Mouse (Mus musculus) MN1 (cell line): ENCODE measurements around the gene Rab3il1.

Experiments used
- DNase-seq: peaks from one replicate; pipeline ENCODE4 v3.0.0-alpha.2; 2016; ENCODE audit warnings: low spot score

The Rab3il1 gene

GRCm38 (mm10) chr19:10060783-10061590 lies 59.5 kb downstream of the Rab3il1 start:
- DNase-seq = no peak

GRCm38 (mm10) chr19:10061624-10062023 lies 60.2 kb downstream of the Rab3il1 start:
- no peak for DNase-seq

GRCm38 (mm10) chr19:10062292-10062691 lies 60.8 kb downstream of the Rab3il1 start:
- DNase-seq = no peak

GRCm38 (mm10) chr19:10062862-10063261 lies 61.4 kb downstream of the Rab3il1 start:
- DNase-seq = no peak

DNA sequence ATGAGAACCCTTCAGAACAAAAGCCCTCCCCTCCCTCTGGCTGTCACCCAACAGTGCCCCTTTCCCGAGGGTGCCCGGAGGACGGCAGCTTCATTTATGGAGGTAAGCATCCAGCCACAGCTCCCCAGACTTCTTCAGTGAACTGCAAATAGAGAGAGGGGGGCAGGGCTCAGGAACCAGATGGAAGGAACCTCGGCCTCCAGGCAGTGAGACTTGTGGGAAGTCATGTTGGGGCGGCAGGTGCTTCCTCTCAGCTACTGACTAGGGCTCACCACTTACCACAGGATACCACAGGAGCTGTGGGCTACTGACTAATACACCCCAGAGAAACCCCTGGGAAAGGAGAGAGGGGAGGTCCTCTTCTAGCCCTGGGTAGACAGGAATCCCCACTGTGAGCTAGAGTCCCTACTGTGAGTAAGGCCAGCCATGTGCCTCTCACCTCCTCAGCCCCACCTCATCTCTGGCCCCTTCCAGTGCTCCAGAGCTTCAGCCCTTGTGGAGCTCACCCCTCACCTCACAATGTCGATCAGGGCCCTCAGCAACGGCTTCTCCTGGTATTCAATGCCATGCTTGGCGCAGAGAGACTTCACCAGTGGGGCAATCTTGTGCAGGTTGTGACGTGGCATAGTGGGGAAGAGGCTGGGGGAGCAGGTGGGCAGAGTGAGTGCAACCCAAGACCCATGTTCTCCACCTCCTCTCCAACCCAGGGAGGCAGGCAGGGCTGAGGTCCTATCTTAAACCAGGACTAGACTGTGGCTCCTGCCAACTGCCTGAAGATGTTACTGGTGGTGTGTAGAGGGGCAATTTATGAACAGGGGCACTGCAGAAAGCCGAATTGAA lies 62.9 kb downstream of the Rab3il1 start:
- no peak for DNase-seq

DNA sequence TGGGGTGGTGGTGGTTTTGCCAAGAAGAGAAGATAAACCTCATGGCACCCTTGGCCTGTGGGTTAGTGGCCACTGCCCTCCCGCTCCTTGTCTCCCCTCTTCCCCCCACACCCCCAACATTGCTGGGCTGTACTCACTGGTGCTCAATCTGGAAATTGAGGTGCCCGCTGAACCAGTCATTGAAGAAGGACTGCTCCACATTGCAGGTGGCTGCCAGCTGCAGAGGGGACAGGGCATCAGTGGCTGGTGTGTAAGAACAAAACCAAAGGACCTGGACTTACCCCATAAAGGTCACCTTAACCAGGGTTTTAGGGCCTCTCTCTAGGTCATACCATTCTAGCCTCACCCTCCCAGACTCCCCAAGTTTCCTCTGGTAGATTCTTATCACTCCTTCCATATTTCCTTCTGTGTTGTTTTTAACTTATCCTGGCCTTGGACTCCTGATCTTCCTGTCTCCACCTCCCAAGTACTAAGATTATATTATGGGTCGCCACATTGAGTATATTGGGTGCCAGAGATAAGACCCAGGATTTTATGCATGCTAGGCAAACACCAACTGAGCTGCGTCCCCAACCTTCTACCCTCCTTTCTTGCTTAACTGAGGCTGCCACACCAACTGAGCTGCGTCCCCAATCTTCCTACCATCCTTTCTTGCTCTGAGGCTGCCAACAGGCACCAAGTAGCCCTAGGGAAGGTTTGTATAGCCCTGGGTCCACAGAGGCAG lies 64.2 kb downstream of the Rab3il1 start:
- DNase-seq = no peak

- DNase-seq = no peak
Measured at GRCm38 (mm10) chr19:10066189-10066500, 64.7 kb downstream of the Rab3il1 start.

DNA sequence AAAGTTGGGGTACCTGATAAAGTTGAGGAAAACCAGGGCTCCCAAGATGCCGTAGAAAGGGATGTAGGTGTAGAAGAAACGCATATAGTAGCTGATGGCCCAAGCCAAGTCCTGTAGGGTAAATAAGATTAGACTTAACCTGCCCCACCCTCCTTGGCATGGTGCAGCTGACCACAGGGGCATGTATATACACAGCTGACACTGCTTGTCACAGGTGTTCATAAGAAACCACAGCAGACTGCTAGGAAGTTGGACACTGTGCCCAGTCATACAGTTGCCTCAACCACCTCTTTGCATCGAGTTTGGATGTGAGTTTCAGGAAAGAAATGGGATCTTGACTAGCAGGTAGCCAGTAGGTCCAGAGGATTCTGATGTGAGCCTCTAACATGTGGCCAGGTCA lies 65.0 kb downstream of the Rab3il1 start:
- DNase-seq = no peak

- DNase-seq = peak; percentile 17
Measured at GRCm38 (mm10) chr19:10067701-10068100, 66.2 kb downstream of the Rab3il1 start.

GRCm38 (mm10) chr19:10070186-10070980 lies 68.9 kb downstream of the Rab3il1 start:
- no peak for DNase-seq

DNA sequence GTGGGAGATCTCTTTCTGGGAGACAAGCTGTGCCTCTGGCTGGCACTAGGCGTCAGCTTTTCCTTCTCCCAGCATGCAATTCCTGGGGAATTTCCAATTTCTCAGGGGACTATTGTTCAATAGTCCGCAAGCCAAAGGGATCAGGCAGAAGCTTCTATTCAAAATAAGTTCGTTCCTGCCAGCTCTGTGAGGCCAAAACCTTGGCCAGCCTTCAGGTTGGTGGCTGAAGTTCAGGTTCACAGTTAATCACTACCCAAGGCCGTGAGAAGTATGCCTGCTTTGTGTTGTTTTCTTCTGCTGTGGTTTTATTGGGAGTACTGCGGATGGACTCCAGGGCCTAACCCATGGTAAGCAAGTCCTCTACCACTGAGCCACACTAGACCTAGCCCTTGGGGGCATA lies 69.7 kb downstream of the Rab3il1 start:
- no peak for DNase-seq

- no peak for DNase-seq
Measured at GRCm38 (mm10) chr19:10071892-10072291, 70.4 kb downstream of the Rab3il1 start.

GRCm38 (mm10) chr19:10073145-10073544 lies 71.7 kb downstream of the Rab3il1 start:
- no peak for DNase-seq

DNA sequence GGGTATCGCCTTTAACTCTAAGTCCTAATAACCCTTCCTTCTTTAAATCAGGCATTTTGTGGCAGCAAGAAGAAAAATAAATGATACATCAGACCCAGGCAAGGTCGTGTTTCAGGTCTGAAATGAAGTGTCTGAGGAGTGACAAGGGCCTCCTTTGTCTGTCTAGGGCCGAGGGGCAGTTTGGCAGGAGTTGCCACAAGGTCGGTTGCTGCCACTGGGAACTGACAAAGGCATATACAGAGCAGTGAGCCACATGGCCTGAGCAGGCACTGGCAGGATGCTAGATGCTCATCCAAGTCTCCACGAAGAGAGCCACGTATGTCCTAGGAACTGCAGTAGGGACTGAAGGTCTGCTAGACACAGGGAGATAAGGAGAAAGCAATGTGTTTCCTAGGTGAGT lies 76.9 kb downstream of the Rab3il1 start:
- DNase-seq = no peak

GRCm38 (mm10) chr19:10080384-10080783 lies 78.9 kb downstream of the Rab3il1 start:
- no peak for DNase-seq

GRCm38 (mm10) chr19:10082105-10082504 lies 80.6 kb downstream of the Rab3il1 start:
- no peak for DNase-seq

DNA sequence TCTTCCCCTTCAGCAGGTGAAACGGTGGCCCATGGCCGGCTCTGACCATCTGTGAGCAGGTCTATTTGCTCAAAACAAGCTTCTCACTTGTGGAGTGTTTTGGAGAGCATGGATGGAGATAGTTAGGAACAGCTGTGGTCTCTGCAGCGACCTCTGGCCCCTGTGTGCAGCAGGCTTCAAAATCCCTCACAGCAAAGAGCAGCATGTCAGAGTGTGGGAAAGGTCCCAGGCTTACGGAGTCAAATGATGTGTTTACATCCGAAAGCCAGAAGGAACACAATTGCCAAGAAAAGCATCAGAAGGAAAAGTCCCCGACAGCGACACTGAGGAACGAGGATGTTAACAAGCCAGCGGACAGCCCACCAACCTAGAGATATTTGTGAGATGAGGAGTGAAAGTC lies 84.0 kb downstream of the Rab3il1 start:
- DNase-seq = no peak

DNA sequence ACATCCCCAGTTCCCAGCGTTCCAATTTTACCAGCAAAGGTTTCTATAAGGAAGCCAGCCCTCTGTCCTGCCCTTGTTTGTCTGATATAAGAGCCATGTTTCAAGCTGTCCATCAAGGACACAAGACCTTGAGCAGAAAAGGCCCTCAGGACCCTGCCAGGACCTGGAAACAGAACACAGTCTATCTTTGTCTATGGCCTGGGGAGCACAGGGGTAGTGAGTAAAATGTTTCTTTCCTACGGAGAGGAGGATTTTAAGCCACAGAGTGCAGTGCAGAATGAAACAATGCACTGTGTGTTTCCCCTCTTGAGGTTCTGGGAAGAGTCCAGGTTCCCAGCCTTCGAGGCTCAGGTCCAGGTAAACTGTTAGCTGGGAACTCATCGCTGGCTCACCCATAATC lies 85.5 kb downstream of the Rab3il1 start:
- DNase-seq = no peak
